Mouse (Mus musculus): ENCODE results near the gene Cd83.

- TF ChIP-seq GATA1 (IDR thresholded peaks at IDR 0.05; ENCODE audit: borderline replicate concordance, low read length) (no peak), FLI1 (IDR thresholded peaks at IDR 0.05; ENCODE audit: low read length) (no peak)
These were observed 22.0 kb downstream of the Cd83 start for GRCm38 (mm10) chr13:43806371-43807271.

Data from megakaryocyte, embryonic 14.5 days (primary cell).